ENCODE assay signal across 26 mouse cellular contexts in the genomic region with DNA sequence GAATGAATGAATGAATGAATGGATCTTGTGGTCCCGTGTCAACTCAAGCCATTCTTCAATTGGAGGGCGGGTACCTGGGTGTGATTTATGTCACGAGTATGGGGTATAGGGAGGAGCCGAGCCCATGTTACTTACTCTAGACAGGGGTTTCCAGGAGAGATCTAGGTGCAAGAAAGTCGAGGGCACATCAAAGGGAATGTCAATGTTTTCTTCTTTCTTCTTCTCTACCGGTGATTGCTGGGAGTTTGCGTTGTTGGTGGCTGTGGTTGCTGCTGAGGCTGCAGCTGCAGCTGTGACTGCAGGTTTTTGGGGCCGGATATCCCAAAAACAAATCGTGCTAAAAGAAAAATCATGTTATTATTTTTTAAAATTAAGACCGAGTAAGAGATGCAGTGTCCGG. TPM values are rescaled to one million over a fixed set of nuclear protein-coding genes. Genes with fewer than 3 reads are reported as not detected.
A peak's percentile ranks its signal among the peaks of the same experiment; 100 is the strongest.
DNase-seq lines count a peak whose midpoint lies in the region; ATAC-seq and TF ChIP-seq lines count a peak whose summit lies in the region.
"Had no signal": no experiment of that assay in that cellular context is flagged by ENCODE, and none has a peak within 500 bp of the region (broad histone marks: within the 10 kb centered on the region; RNA-seq: fewer than 3 reads in every experiment).

No protein-coding gene starts in this region.

- peak; percentile 59 for DNase-seq in CD4-positive helper T cell, adult 2 months (ENCODE audit: low read depth, low spot score)
- DNase-seq in thymus, adult 2 months, result peak; percentile 65
- DNase-seq in thymus, postnatal 25 days, result peak; percentile 57
- no peak for DNase-seq in right cerebral cortex, postnatal 14 days
- no peak for DNase-seq in adrenal gland, postnatal 10 days
- no peak for DNase-seq in layer of hippocampus, adult 8-10 months (ENCODE audit: low spot score in 2 of 2)
- DNase-seq: adrenal gland, adult 2 months; cerebellum, adult 2 months; cerebellum, postnatal 14 days; embryo, embryonic 11 days; forebrain, postnatal 0 days; gastrocnemius, postnatal 14 days; heart, postnatal 10 days; heart, postnatal 4 days had no signal

- no peaks in the 10 kb centered on the region for H3K36me3 ChIP-seq in thymus, adult 2 months (ENCODE audit: control insufficient read depth, insufficient read depth, low read length)
- H3K36me3 ChIP-seq: embryonic facial prominence, embryonic 12.5 days; heart, embryonic 10.5 days; hindbrain, embryonic 12.5 days had no signal

- WGBS in thymus, adult 2 months, result 25% methylated on average over 11 of the region's 11 CpGs

- peaks cover 16% of the 10 kb centered on the region for H3K4me1 ChIP-seq in thymus, adult 2 months (replicated peaks; ENCODE audit: control insufficient read depth, insufficient read depth, low read length)
- H3K4me1 ChIP-seq: embryonic facial prominence, embryonic 12.5 days; heart, embryonic 10.5 days; hindbrain, embryonic 12.5 days had no signal

- peak; percentile 50 for ATAC-seq in CD4-positive, CD25-positive, alpha-beta regulatory T cell, adult 4 months
- ATAC-seq: forebrain, postnatal 0 days; hindbrain, postnatal 0 days; Patski had no signal

- H3K4me3 ChIP-seq in thymus, adult 2 months (ENCODE audit: control insufficient read depth, insufficient read depth, low read length), result no peak overlapping the region
- H3K4me3 ChIP-seq: embryonic facial prominence, embryonic 12.5 days; heart, embryonic 10.5 days; hindbrain, embryonic 12.5 days had no signal

- no peak for TF ChIP-seq CTCF in thymus, adult 2 months (IDR thresholded peaks at IDR 0.05; ENCODE audit: borderline replicate concordance, control insufficient read depth, extremely low read depth, insufficient read depth, low read length, poor library complexity)

- TF ChIP-seq POLR2A in thymus, adult 2 months (IDR thresholded peaks at IDR 0.05; ENCODE audit: control insufficient read depth, extremely low read depth, insufficient read depth, low read length, poor library complexity), result no peak

- H3K27me3 ChIP-seq in thymus, adult 2 months (ENCODE audit: control insufficient read depth, insufficient read depth, low read length), result no peaks in the 10 kb centered on the region
- H3K27me3 ChIP-seq: CH12.LX; embryonic facial prominence, embryonic 12.5 days; hindbrain, embryonic 12.5 days had no signal

- peak overlapping the region; percentile 54; the same call in 1 of the 2 replicates for H3K27ac ChIP-seq in thymus, adult 2 months (ENCODE audit: control insufficient read depth, insufficient read depth, low read length)
- H3K27ac ChIP-seq: embryonic facial prominence, embryonic 12.5 days; heart, embryonic 10.5 days; hindbrain, embryonic 12.5 days; hindbrain, postnatal 0 days had no signal

RNA-seq across cellular contexts. Expression of a gene that starts 44.8 kb away (rescaled TPM):
- not detected for polyA plus RNA-seq in CD4-positive, CD25-positive, alpha-beta regulatory T cell, adult 4 months (2017; shearing (Covaris generic))
- polyA plus RNA-seq in thymus, adult 2 months (2012; rRNA removed), result 0.03 TPM in 1 of 2 replicates, not detected in the other
- under 1 TPM; 0.15 to 0.39 TPM for total RNA-seq in adrenal gland, postnatal 10 days (2021)
- total RNA-seq in layer of hippocampus, adult 8-10 months (2022), result 1 to 10 TPM in 2 of 4 experiments, under 1 TPM in 2; 0.67 to 1.7 (median 0.96) TPM
- total RNA-seq: adrenal gland, adult 2 months; CH12.LX; common myeloid progenitor, adult 5-6 weeks; gastrocnemius, adult 18-20 months; gastrocnemius, postnatal 14 days; heart, postnatal 10 days had no signal
- polyA plus RNA-seq: adrenal gland, adult 2 months; heart, embryonic 14.5 days; intestine, embryonic 14.5 days had no signal

RNA-seq across cellular contexts. Expression of a gene that starts 54.1 kb away (rescaled TPM):
- 1 to 10 TPM; 5.3 to 6.2 TPM for polyA plus RNA-seq in CD4-positive, CD25-positive, alpha-beta regulatory T cell, adult 4 months (2017; shearing (Covaris generic))
- polyA plus RNA-seq in thymus, adult 2 months (2012; rRNA removed), result 5.9 and 6.1 TPM in 2 replicates
- total RNA-seq in adrenal gland, postnatal 10 days (2021), result under 1 TPM; 0.55 to 0.90 TPM
- total RNA-seq in layer of hippocampus, adult 8-10 months (2022), result not detected
- total RNA-seq: adrenal gland, adult 2 months; adrenal gland, postnatal 36 days; gastrocnemius, adult 18-20 months; gastrocnemius, postnatal 14 days; heart, postnatal 10 days; hindbrain, postnatal 0 days had no signal
- polyA plus RNA-seq: adrenal gland, adult 2 months had no signal

Comparison
In these comparisons a context has a peak if more than half of its experiments do, and no peak if none do; other contexts are left out.
1. DNase-seq: peak in CD4-positive helper T cell, adult 2 months (single experiment), thymus, adult 2 months (single experiment) and thymus, postnatal 25 days (single experiment); none in right cerebral cortex, postnatal 14 days (single experiment), adrenal gland, postnatal 10 days (single experiment) and layer of hippocampus, adult 8-10 months (0 of 2).